Mouse (Mus musculus): ENCODE measurements at regions not wholly inside any gene's neighbourhood (a gene's known extent, or its start where the extent isn't known, plus 50 kb on each side); places are given as distances from the start of the nearest gene placed in this dataset.

DNA sequence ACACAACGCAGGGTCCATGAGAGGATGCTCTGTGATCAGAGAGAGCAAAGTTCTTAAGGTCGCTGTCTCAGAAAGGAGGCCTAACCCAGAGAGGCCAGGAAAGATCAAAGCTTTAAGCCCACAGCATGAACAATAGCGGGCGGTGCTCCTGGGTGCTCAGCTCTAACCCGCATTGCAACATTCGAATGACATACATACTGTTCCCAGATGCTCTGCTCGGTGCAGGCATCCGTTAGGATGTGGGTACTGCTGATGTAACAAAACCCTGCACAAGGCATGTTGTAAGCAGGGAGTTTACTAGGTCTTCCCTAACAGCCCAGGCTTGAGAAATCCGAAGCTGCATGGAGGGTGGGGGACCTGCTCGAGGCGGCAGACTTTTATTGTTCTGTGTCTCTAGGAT, 164.6 kb upstream of the Jarid2 start:
- no peak overlapping the region for H3K27ac ChIP-seq (ENCODE audit: insufficient read depth, low read length)
- H3K4me3 ChIP-seq (ENCODE audit: insufficient read depth, low read length), result no peak overlapping the region
- H3K4me1 ChIP-seq (ENCODE audit: control insufficient read depth, insufficient read depth, low read length), result no peaks in the 10 kb centered on the region; the same call in 1 of the 2 replicates
- TF ChIP-seq CTCF (IDR thresholded peaks at IDR 0.05; ENCODE audit: extremely low read depth, insufficient read depth, low read length) (no peak), POLR2A (IDR thresholded peaks at IDR 0.05; ENCODE audit: extremely low read depth, insufficient read depth, low read length) (no peak)

DNA sequence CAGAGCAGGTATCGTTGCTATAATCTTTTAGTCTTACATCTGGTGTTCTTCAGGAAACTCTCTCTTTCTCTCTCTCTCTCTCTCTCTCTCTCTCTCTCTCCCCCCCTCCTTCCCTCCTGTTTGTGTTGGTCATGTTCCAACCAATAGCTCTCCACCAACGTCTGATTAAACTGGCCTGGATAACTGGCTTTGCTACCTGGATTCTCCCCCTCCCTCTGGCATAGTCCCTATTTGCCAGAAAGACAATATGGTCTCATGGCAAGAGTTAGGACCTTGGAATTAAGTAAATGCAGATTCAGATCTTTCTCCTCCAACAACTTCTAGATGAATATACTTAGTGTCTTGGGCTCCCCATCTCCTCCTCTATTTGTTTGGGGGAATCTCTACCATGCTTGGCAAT, 161.6 kb upstream of the Jarid2 start:
- TF ChIP-seq POLR2A (IDR thresholded peaks at IDR 0.05; ENCODE audit: extremely low read depth, insufficient read depth, low read length) (no peak), CTCF (IDR thresholded peaks at IDR 0.05; ENCODE audit: extremely low read depth, insufficient read depth, low read length) (no peak)
- no peak overlapping the region for H3K4me3 ChIP-seq (ENCODE audit: insufficient read depth, low read length)

GRCm38 (mm10) chr13:44569241-44569778, 160.0 kb upstream of the Jarid2 start:
- Histone ChIP-seq H3K4me1 (ENCODE audit: control insufficient read depth, insufficient read depth, low read length) (no peaks in the 10 kb centered on the region; the same call in 1 of the 2 replicates), H3K27ac (ENCODE audit: insufficient read depth, low read length) (no peak overlapping the region), H3K4me3 (ENCODE audit: insufficient read depth, low read length) (no peak overlapping the region)
- no peak for TF ChIP-seq CTCF (IDR thresholded peaks at IDR 0.05; ENCODE audit: extremely low read depth, insufficient read depth, low read length)

More for the DNA sequence above, 161.6 kb upstream of the Jarid2 start:
- Histone ChIP-seq H3K4me1 (ENCODE audit: control insufficient read depth, insufficient read depth, low read length) (no peaks in the 10 kb centered on the region; the same call in 1 of the 2 replicates), H3K27ac (ENCODE audit: insufficient read depth, low read length) (no peak overlapping the region)

- TF ChIP-seq POLR2A (IDR thresholded peaks at IDR 0.05; ENCODE audit: extremely low read depth, insufficient read depth, low read length) (no peak), CTCF (IDR thresholded peaks at IDR 0.05; ENCODE audit: extremely low read depth, insufficient read depth, low read length) (no peak)
- no peak overlapping the region for H3K4me3 ChIP-seq (ENCODE audit: insufficient read depth, low read length)
- H3K4me1 ChIP-seq (ENCODE audit: control insufficient read depth, insufficient read depth, low read length), result no peaks in the 10 kb centered on the region; the same call in 1 of the 2 replicates
- no peak overlapping the region for H3K27ac ChIP-seq (ENCODE audit: insufficient read depth, low read length)
Observed at GRCm38 (mm10) chr13:44573463-44573862, 155.8 kb upstream of the Jarid2 start.

GRCm38 (mm10) chr13:44579215-44579614, 150.1 kb upstream of the Jarid2 start:
- TF ChIP-seq POLR2A (IDR thresholded peaks at IDR 0.05; ENCODE audit: extremely low read depth, insufficient read depth, low read length), result no peak
- TF ChIP-seq CTCF (IDR thresholded peaks at IDR 0.05; ENCODE audit: extremely low read depth, insufficient read depth, low read length), result no peak
- Histone ChIP-seq H3K27ac (ENCODE audit: insufficient read depth, low read length) (no peak overlapping the region), H3K4me1 (ENCODE audit: control insufficient read depth, insufficient read depth, low read length) (no peaks in the 10 kb centered on the region), H3K4me3 (ENCODE audit: insufficient read depth, low read length) (no peak overlapping the region)

GRCm38 (mm10) chr13:44580156-44580736, 149.0 kb upstream of the Jarid2 start:
- Histone ChIP-seq H3K4me1 (ENCODE audit: control insufficient read depth, insufficient read depth, low read length) (no peaks in the 10 kb centered on the region), H3K27ac (ENCODE audit: insufficient read depth, low read length) (no peak overlapping the region), H3K4me3 (ENCODE audit: insufficient read depth, low read length) (no peak overlapping the region)
- TF ChIP-seq POLR2A (IDR thresholded peaks at IDR 0.05; ENCODE audit: extremely low read depth, insufficient read depth, low read length) (no peak), CTCF (IDR thresholded peaks at IDR 0.05; ENCODE audit: extremely low read depth, insufficient read depth, low read length) (no peak)

GRCm38 (mm10) chr13:44580767-44581166, 148.5 kb upstream of the Jarid2 start:
- H3K27ac ChIP-seq (ENCODE audit: insufficient read depth, low read length), result no peak overlapping the region
- TF ChIP-seq POLR2A (IDR thresholded peaks at IDR 0.05; ENCODE audit: extremely low read depth, insufficient read depth, low read length) (no peak), CTCF (IDR thresholded peaks at IDR 0.05; ENCODE audit: extremely low read depth, insufficient read depth, low read length) (no peak)
- H3K4me1 ChIP-seq (ENCODE audit: control insufficient read depth, insufficient read depth, low read length), result no peaks in the 10 kb centered on the region
- no peak overlapping the region for H3K4me3 ChIP-seq (ENCODE audit: insufficient read depth, low read length)

- Histone ChIP-seq H3K4me3 (ENCODE audit: insufficient read depth, low read length) (no peak overlapping the region), H3K4me1 (ENCODE audit: control insufficient read depth, insufficient read depth, low read length) (no peaks in the 10 kb centered on the region), H3K27ac (ENCODE audit: insufficient read depth, low read length) (no peak overlapping the region)
- TF ChIP-seq POLR2A (IDR thresholded peaks at IDR 0.05; ENCODE audit: extremely low read depth, insufficient read depth, low read length), result no peak
- no peak for TF ChIP-seq CTCF (IDR thresholded peaks at IDR 0.05; ENCODE audit: extremely low read depth, insufficient read depth, low read length)
Observed at GRCm38 (mm10) chr13:44581947-44582766, 147.1 kb upstream of the Jarid2 start.

DNA sequence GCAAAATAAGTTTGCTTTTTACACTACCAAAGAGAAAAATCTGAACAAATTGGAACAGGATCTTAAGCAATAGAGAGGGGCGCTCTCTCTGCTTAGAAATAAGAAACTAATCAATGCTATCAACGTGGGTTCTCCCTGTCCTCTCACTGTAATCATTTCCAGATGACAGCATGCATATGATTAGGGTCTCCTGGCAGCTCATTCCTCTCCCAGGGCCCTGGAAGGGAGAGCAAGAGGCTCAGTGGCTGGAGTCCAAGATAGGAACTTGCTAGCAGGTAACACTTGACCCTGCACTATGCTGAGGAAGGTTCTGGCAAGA, 146.5 kb upstream of the Jarid2 start:
- no peak overlapping the region for H3K4me3 ChIP-seq (ENCODE audit: insufficient read depth, low read length)
- H3K4me1 ChIP-seq (ENCODE audit: control insufficient read depth, insufficient read depth, low read length), result no peaks in the 10 kb centered on the region
- TF ChIP-seq POLR2A (IDR thresholded peaks at IDR 0.05; ENCODE audit: extremely low read depth, insufficient read depth, low read length) (no peak), CTCF (IDR thresholded peaks at IDR 0.05; ENCODE audit: extremely low read depth, insufficient read depth, low read length) (no peak)
- H3K27ac ChIP-seq (ENCODE audit: insufficient read depth, low read length), result no peak overlapping the region

DNA sequence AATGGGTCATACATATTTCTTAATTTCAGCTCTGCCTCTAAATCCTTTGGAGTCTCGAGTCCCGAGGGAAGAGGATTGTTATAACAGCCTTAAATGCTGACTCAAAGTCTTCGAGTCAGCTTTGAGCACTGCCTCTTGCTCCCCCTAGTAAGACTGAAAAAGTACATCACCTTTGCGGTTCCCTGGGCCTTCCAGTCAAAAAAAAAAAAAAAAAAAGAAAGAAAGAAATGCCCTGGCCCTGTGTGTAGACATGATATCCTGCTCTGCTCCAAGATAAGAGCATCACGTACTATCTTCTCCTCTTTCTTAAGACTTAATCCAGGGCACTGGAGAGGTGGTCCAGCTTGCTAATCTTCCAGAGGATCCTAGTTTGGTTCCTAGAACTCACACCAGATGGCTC, 145.7 kb upstream of the Jarid2 start:
- Histone ChIP-seq H3K27ac (ENCODE audit: insufficient read depth, low read length) (no peak overlapping the region), H3K4me3 (ENCODE audit: insufficient read depth, low read length) (no peak overlapping the region), H3K4me1 (ENCODE audit: control insufficient read depth, insufficient read depth, low read length) (no peaks in the 10 kb centered on the region)
- TF ChIP-seq POLR2A (IDR thresholded peaks at IDR 0.05; ENCODE audit: extremely low read depth, insufficient read depth, low read length) (no peak), CTCF (IDR thresholded peaks at IDR 0.05; ENCODE audit: extremely low read depth, insufficient read depth, low read length) (no peak)
